Comparison of ENCODE assay signal across 8 mouse cellular contexts in genomic region chr3:96261623-96262022, GRCm38 (mm10). TPM values are rescaled to one million over a fixed set of nuclear protein-coding genes. Genes with fewer than 3 reads are reported as not detected.
A peak's percentile ranks its signal among the peaks of the same experiment; 100 is the strongest.
DNase-seq lines count a peak whose midpoint lies in the region; ATAC-seq and TF ChIP-seq lines count a peak whose summit lies in the region.

No protein-coding gene starts in this region.

- TF ChIP-seq CTCF in lung, embryonic 14.5 days (IDR thresholded peaks at IDR 0.05; ENCODE audit: low read depth): 0 out of 2 replicates have a peak, but pooled peaks have one; percentile 7
- no peak for TF ChIP-seq CTCF in lung, adult 2 months (IDR thresholded peaks at IDR 0.05; ENCODE audit: insufficient read depth, low read length)
- no peak for TF ChIP-seq CTCF in small intestine, adult 2 months (IDR thresholded peaks at IDR 0.05; ENCODE audit: extremely low read depth, insufficient read length, insufficient replicate concordance, low read depth, low read length)

- H3K9ac ChIP-seq in lung, embryonic 14.5 days: peak overlapping the region; percentile 76

- intact Hi-C loops in left cerebral cortex, postnatal 4 days (cut with DNase I): loop anchor here (10.0 kb wide), 1 partner anchor 197 kb away; no protein-coding TSS in a partner anchor

- H3K4me1 ChIP-seq in lung, embryonic 14.5 days (ENCODE audit: insufficient read depth): peaks cover 3% of the 10 kb centered on the region; the same call in 1 of the 2 replicates
- H3K4me1 ChIP-seq in lung, adult 2 months (ENCODE audit: control insufficient read depth, insufficient read depth, low read length): peaks cover 12% of the 10 kb centered on the region
- peaks cover 34% of the 10 kb centered on the region for H3K4me1 ChIP-seq in embryonic facial prominence, embryonic 10.5 days
- H3K4me1 ChIP-seq in limb, embryonic 10.5 days: peaks cover 35% of the 10 kb centered on the region
- H3K4me1 ChIP-seq in small intestine, adult 2 months (ENCODE audit: control insufficient read depth, insufficient read depth, insufficient read length, low read length): peaks cover 7% of the 10 kb centered on the region; the same call in 1 of the 2 replicates

- no peaks in the 10 kb centered on the region for H3K9me3 ChIP-seq in lung, embryonic 14.5 days (ENCODE audit: low read depth, low read length)
- H3K9me3 ChIP-seq in embryonic facial prominence, embryonic 10.5 days: no peaks in the 10 kb centered on the region
- no peaks in the 10 kb centered on the region for H3K9me3 ChIP-seq in limb, embryonic 10.5 days (replicated peaks)

- DNase-seq in lung, embryonic 14.5 days: peak; percentile 13
- DNase-seq in lung, adult 2 months: no peak
- DNase-seq in embryonic facial prominence, embryonic 10.5 days (ENCODE audit: low spot score): no peak
- DNase-seq in limb, embryonic 10.5 days (ENCODE audit: low spot score): no peak
- no peak for DNase-seq in cerebellum, adult 18-20 months
- no peak for DNase-seq in urinary bladder, adult 2 months (ENCODE audit: low spot score)
- no peak for DNase-seq in left cerebral cortex, postnatal 4 days

- WGBS in lung, embryonic 14.5 days: 41% methylated on average over 3 of the region's 3 CpGs
- 33% methylated on average over 3 of the region's 3 CpGs for WGBS in lung, adult 2 months
- whole genome bisulfite sequencing in embryonic facial prominence, embryonic 10.5 days: 65% methylated on average over 3 of the region's 3 CpGs
- 71% methylated on average over 3 of the region's 3 CpGs for WGBS in limb, embryonic 10.5 days
- 44% methylated on average over 3 of the region's 3 CpGs for WGBS in small intestine, adult 2 months

- no peak for ATAC-seq in lung, embryonic 14.5 days (ENCODE audit: insufficient read depth)

- no peaks in the 10 kb centered on the region for H3K36me3 ChIP-seq in lung, embryonic 14.5 days (ENCODE audit: insufficient read depth)
- no peaks in the 10 kb centered on the region for H3K36me3 ChIP-seq in embryonic facial prominence, embryonic 10.5 days (replicated peaks)
- H3K36me3 ChIP-seq in limb, embryonic 10.5 days: no peaks in the 10 kb centered on the region
- H3K36me3 ChIP-seq in small intestine, adult 2 months (ENCODE audit: control insufficient read depth, insufficient read depth, low read length): no peaks in the 10 kb centered on the region

- H3K4me2 ChIP-seq in lung, embryonic 14.5 days: peak overlapping the region; percentile 85

- H3K4me3 ChIP-seq in lung, embryonic 14.5 days (ENCODE audit: low read depth, low read length): peak overlapping the region; percentile 60
- H3K4me3 ChIP-seq in lung, adult 2 months (replicated peaks; ENCODE audit: extremely low read depth, low read depth, low read length): no peak overlapping the region
- peak overlapping the region; percentile 63 for H3K4me3 ChIP-seq in embryonic facial prominence, embryonic 10.5 days
- peak overlapping the region; percentile 62 for H3K4me3 ChIP-seq in limb, embryonic 10.5 days
- no peak overlapping the region for H3K4me3 ChIP-seq in small intestine, adult 2 months (ENCODE audit: low read depth, low read length)

- no peaks in the 10 kb centered on the region for H3K27me3 ChIP-seq in lung, embryonic 14.5 days (ENCODE audit: insufficient read depth, low read length)
- no peaks in the 10 kb centered on the region for H3K27me3 ChIP-seq in embryonic facial prominence, embryonic 10.5 days (replicated peaks; ENCODE audit: low read depth, poor library complexity, severe bottlenecking)
- peaks cover 10% of the 10 kb centered on the region; the same call in 1 of the 2 replicates for H3K27me3 ChIP-seq in limb, embryonic 10.5 days (ENCODE audit: low read depth, poor library complexity, severe bottlenecking)
- no peaks in the 10 kb centered on the region for H3K27me3 ChIP-seq in small intestine, adult 2 months (ENCODE audit: control insufficient read depth, insufficient read depth, low read length)

- H3K27ac ChIP-seq in lung, embryonic 14.5 days (ENCODE audit: low read depth): peak overlapping the region; percentile 99
- H3K27ac ChIP-seq in embryonic facial prominence, embryonic 10.5 days (replicated peaks): peak overlapping the region; percentile 98
- H3K27ac ChIP-seq in limb, embryonic 10.5 days: peak overlapping the region; percentile 97
- peak overlapping the region; percentile 98 for H3K27ac ChIP-seq in small intestine, adult 2 months (ENCODE audit: insufficient read depth, low read depth, low read length)

- no peak for TF ChIP-seq POLR2A in lung, adult 2 months (IDR thresholded peaks at IDR 0.05; ENCODE audit: borderline replicate concordance, extremely low read depth, low read depth, low read length)
- TF ChIP-seq POLR2A in small intestine, adult 2 months (IDR thresholded peaks at IDR 0.05; ENCODE audit: low read depth, low read length): no peak

RNA-seq across cellular contexts. Expression of gene Hist2h4, which starts 1.5 kb away (rescaled TPM):
- polyA plus RNA-seq in lung, embryonic 14.5 days (2014; fragmentation: Nextera tagmentation; extraction: Ambion mirVana): 11.3 and 16.6 TPM in 2 replicates
- 5.1 and 5.6 TPM in 2 replicates for polyA plus RNA-seq in lung, adult 2 months (2012; rRNA removed)
- polyA plus RNA-seq in embryonic facial prominence, embryonic 10.5 days (2016; fragmentation: Nextera tagmentation; extraction: Ambion mirVana): 12.8 TPM in 2 replicates
- 7.7 and 9.4 TPM in 2 replicates for polyA plus RNA-seq in limb, embryonic 10.5 days (2016; fragmentation: Nextera tagmentation; extraction: Ambion mirVana)
- 4.2 and 6.3 TPM in 2 replicates for polyA plus RNA-seq in small intestine, adult 2 months (2012; rRNA removed)
- 1.4 and 1.6 TPM in 2 replicates for polyA plus RNA-seq in urinary bladder, adult 2 months (2012; rRNA removed)
- total RNA-seq in left cerebral cortex, postnatal 4 days (2021): 10 to 100 TPM; 53.4 to 58.8 TPM

RNA-seq across cellular contexts. Expression of gene Hist2h3b, which starts 6.8 kb away (rescaled TPM):
- polyA plus RNA-seq in lung, embryonic 14.5 days (2014; fragmentation: Nextera tagmentation; extraction: Ambion mirVana): 100 and 111 TPM in 2 replicates
- polyA plus RNA-seq in lung, adult 2 months (2012; rRNA removed): 33.2 and 40.7 TPM in 2 replicates
- 44.4 and 48.2 TPM in 2 replicates for polyA plus RNA-seq in embryonic facial prominence, embryonic 10.5 days (2016; fragmentation: Nextera tagmentation; extraction: Ambion mirVana)
- 48.3 and 54.0 TPM in 2 replicates for polyA plus RNA-seq in limb, embryonic 10.5 days (2016; fragmentation: Nextera tagmentation; extraction: Ambion mirVana)
- 77.4 and 102 TPM in 2 replicates for polyA plus RNA-seq in small intestine, adult 2 months (2012; rRNA removed)
- 1.9 and 3.2 TPM in 2 replicates for polyA plus RNA-seq in urinary bladder, adult 2 months (2012; rRNA removed)
- 100 to 1,000 TPM; 250 to 268 TPM for total RNA-seq in left cerebral cortex, postnatal 4 days (2021)

RNA-seq across cellular contexts. Expression of gene Hist2h2bb, which starts 7.9 kb away (rescaled TPM):
- 23.2 and 26.7 TPM in 2 replicates for polyA plus RNA-seq in lung, embryonic 14.5 days (2014; fragmentation: Nextera tagmentation; extraction: Ambion mirVana)
- polyA plus RNA-seq in lung, adult 2 months (2012; rRNA removed): 1.1 and 1.8 TPM in 2 replicates
- 5.8 and 11.3 TPM in 2 replicates for polyA plus RNA-seq in embryonic facial prominence, embryonic 10.5 days (2016; fragmentation: Nextera tagmentation; extraction: Ambion mirVana)
- polyA plus RNA-seq in limb, embryonic 10.5 days (2016; fragmentation: Nextera tagmentation; extraction: Ambion mirVana): 8.2 and 10.7 TPM in 2 replicates
- polyA plus RNA-seq in small intestine, adult 2 months (2012; rRNA removed): 8.4 and 8.7 TPM in 2 replicates
- polyA plus RNA-seq in urinary bladder, adult 2 months (2012; rRNA removed): 0.69 TPM in 1 of 2 replicates, not detected in the other
- 100 to 1,000 TPM; 306 to 312 TPM for total RNA-seq in left cerebral cortex, postnatal 4 days (2021)

RNA-seq across cellular contexts. Expression of gene Hist2h3c1, which starts 15.1 kb away (rescaled TPM):
- polyA plus RNA-seq in lung, embryonic 14.5 days (2014; fragmentation: Nextera tagmentation; extraction: Ambion mirVana): 0.30 and 2.3 TPM in 2 replicates
- polyA plus RNA-seq in lung, adult 2 months (2012; rRNA removed): not detected in 2 replicates
- polyA plus RNA-seq in embryonic facial prominence, embryonic 10.5 days (2016; fragmentation: Nextera tagmentation; extraction: Ambion mirVana): 0.52 and 0.81 TPM in 2 replicates
- polyA plus RNA-seq in limb, embryonic 10.5 days (2016; fragmentation: Nextera tagmentation; extraction: Ambion mirVana): 0.41 TPM in 1 of 2 replicates, not detected in the other
- polyA plus RNA-seq in small intestine, adult 2 months (2012; rRNA removed): not detected in 2 replicates
- polyA plus RNA-seq in urinary bladder, adult 2 months (2012; rRNA removed): not detected in 2 replicates
- total RNA-seq in left cerebral cortex, postnatal 4 days (2021): under 1 TPM in 1 of 2 experiments, not detected in 1; 0.90 TPM

RNA-seq across cellular contexts. Expression of gene Hist2h2aa1, which starts 16.3 kb away (rescaled TPM):
- polyA plus RNA-seq in lung, embryonic 14.5 days (2014; fragmentation: Nextera tagmentation; extraction: Ambion mirVana): 13.0 and 15.7 TPM in 2 replicates
- 203 and 266 TPM in 2 replicates for polyA plus RNA-seq in lung, adult 2 months (2012; rRNA removed)
- polyA plus RNA-seq in embryonic facial prominence, embryonic 10.5 days (2016; fragmentation: Nextera tagmentation; extraction: Ambion mirVana): 4.8 and 8.6 TPM in 2 replicates
- 12.7 and 15.9 TPM in 2 replicates for polyA plus RNA-seq in limb, embryonic 10.5 days (2016; fragmentation: Nextera tagmentation; extraction: Ambion mirVana)
- polyA plus RNA-seq in small intestine, adult 2 months (2012; rRNA removed): 485 and 622 TPM in 2 replicates
- 140 and 149 TPM in 2 replicates for polyA plus RNA-seq in urinary bladder, adult 2 months (2012; rRNA removed)
- 10 to 100 TPM in 1 of 2 experiments, 1 to 10 TPM in 1; 9.5 to 10.0 TPM for total RNA-seq in left cerebral cortex, postnatal 4 days (2021)

Comparison
In these comparisons a context has a peak if more than half of its experiments do, and no peak if none do; other contexts are left out.
1. H3K4me3 ChIP-seq: peak in lung, embryonic 14.5 days (single experiment), embryonic facial prominence, embryonic 10.5 days (single experiment) and limb, embryonic 10.5 days (single experiment); none in lung, adult 2 months (single experiment) and small intestine, adult 2 months (single experiment).
2. Peak in every context shown above with its lines, with median percentiles within 50 percentile points of each other: H3K27ac ChIP-seq.